Mouse (Mus musculus): Measurements from ENCODE around the gene Apbb1.

Apbb1 gene

DNA sequence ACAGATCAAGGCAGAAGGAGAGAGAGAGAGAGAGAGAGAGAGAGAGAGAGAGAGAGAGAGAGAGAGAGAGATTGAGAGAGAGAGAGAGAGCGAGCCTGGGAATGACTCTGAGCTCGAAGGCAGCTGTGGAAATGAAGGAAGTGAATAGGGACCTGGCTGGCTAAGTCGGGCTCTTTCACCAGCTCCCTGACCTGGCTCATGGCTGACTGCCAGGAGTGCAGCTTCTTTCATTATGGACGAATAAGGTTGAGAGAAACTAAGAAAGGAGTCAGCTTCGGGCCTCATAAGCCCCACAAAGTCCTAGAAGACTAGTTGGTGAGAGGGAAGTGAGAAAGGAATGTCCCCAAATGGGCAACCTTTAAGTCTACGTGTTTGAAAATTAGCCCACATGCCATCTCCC is 61.3 kb downstream of the Apbb1 start:
- no peak for DNase-seq (ENCODE audit: low read depth, low spot score)

DNA sequence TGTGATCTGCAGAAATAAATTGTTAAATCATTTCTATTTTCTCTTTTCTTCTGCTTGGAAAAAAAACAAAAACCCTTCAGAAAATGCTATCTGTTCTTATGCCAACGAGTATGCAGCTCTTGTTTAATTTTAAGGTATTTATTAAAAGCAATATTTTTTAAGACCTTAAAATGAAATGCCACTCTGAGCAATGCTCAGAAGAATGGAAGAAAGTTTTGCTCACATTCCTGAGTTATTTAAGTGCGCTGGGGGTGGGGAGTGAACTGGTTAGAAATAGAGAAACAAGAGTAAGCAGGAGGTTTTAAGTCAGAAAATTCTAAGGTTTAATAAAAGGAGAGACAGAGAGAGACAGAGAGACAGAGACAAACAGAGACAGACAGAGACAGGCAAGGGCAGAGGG is 61.7 kb downstream of the Apbb1 start:
- DNase-seq (ENCODE audit: low read depth, low spot score) = no peak

GRCm38 (mm10) chr7:105519336-105519735 is 62.1 kb downstream of the Apbb1 start:
- no peak for DNase-seq (ENCODE audit: low read depth, low spot score)

- DNase-seq (ENCODE audit: low read depth, low spot score) = no peak
Observed at GRCm38 (mm10) chr7:105516669-105517360, 64.6 kb downstream of the Apbb1 start.

DNA sequence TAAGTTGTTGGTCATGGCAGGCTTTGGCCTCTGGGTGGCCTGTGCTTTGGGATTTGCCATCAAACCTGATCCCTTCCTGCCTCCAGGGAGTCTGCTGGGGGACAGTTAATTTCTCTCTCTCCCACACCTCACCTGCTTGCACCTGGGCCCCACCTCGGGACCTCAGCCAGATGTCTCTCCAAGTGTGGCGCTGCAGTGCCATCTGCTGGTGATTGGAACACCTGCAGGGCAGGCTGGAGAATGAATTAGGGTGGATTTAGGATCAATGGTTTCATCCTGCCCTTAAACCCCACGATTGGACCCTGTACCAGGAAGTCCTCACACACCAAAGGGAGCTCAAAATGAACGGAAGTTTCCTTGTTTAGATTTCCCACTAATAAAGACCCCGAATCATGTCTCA is 66.3 kb downstream of the Apbb1 start:
- no peak for DNase-seq (ENCODE audit: low read depth, low spot score)

- DNase-seq (ENCODE audit: low read depth, low spot score) = no peak
Observed at GRCm38 (mm10) chr7:105514561-105514960, 66.9 kb downstream of the Apbb1 start.

GRCm38 (mm10) chr7:105513845-105514291 is 67.6 kb downstream of the Apbb1 start:
- no peak for DNase-seq (ENCODE audit: low read depth, low spot score)

DNA sequence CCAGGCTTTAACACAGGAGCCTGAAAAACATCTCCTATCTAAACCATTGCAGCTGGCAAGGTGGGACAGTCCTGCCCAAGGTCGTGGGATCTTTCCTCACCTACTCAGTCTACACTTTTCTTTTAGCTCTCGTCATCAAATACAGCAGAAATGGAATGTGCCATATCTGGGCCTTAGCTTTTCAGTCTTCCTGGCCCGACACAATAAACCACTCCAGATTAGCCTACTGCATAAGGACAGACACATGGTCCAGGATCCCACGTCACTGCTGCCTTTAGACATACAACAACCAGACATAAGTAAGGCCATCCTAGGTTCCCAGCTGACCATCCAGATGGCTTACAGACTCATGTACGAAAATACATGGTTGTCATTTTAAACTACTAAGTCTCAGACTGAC is 71.3 kb downstream of the Apbb1 start:
- no peak for DNase-seq (ENCODE audit: low read depth, low spot score)

Measured in c-Kit-negative CD71-positive TER-119-positive erythroid progenitor cells, embryonic 14.5 days (primary cell).